15 mouse cellular contexts compared by ENCODE assay signal in genomic region chr3:97990576-97990975, GRCm38 (mm10). TPM values are rescaled to one million over a fixed set of nuclear protein-coding genes. Genes with fewer than 3 reads are reported as not detected.
DNase-seq lines count a peak whose midpoint lies in the region.
"Had no signal": no experiment of that assay in that cellular context is flagged by ENCODE, and none has a peak within 500 bp of the region (broad histone marks: within the 10 kb centered on the region; RNA-seq: fewer than 3 reads in every experiment).

No protein-coding gene starts in this region.

- DNase-seq in adrenal gland, postnatal 10 days: peak; percentile 49
- DNase-seq in adrenal gland, adult 8-10 months: no peak
- peak; percentile 28 for DNase-seq in heart, postnatal 4 days
- no peak for DNase-seq in heart, postnatal 25 days (ENCODE audit: low spot score)
- peak; percentile 14 for DNase-seq in left cerebral cortex, postnatal 4 days
- DNase-seq in left cerebral cortex, adult 11 months (ENCODE audit: low spot score): no peak
- DNase-seq in lung, postnatal 10 days: peak; percentile 27
- no peak for DNase-seq in lung, postnatal 14 days
- DNase-seq: adrenal gland, postnatal 36 days; B cell, adult 2 months; cerebellum, adult 2 months; forebrain, postnatal 0 days; gastrocnemius, postnatal 14 days; heart, adult 2 months; heart, postnatal 14 days had no signal

- intact Hi-C loops in heart, postnatal 25 days (cut with DNase I): no loop called here
- intact Hi-C loops in left cerebral cortex, postnatal 4 days (cut with DNase I): no loop called here

RNA-seq across cellular contexts. Expression of gene Notch2, which starts 22.8 kb away (rescaled TPM):
- total RNA-seq in adrenal gland, postnatal 10 days (2021): 10 to 100 TPM; 37.0 to 48.5 TPM
- 10 to 100 TPM; 73.6 to 99.3 (median 77.1) TPM for total RNA-seq in adrenal gland, adult 8-10 months (2022)
- total RNA-seq in heart, postnatal 4 days (2021): 10 to 100 TPM; 38.5 to 40.1 TPM
- 10 to 100 TPM; 19.3 to 19.5 TPM for total RNA-seq in heart, postnatal 25 days (2021)
- total RNA-seq in left cerebral cortex, postnatal 4 days (2021): 10 to 100 TPM; 22.4 to 24.4 TPM

Comparison
In these comparisons a context has a peak if more than half of its experiments do, and no peak if none do; other contexts are left out.
1. DNase-seq: peak in adrenal gland, postnatal 10 days (single experiment), heart, postnatal 4 days (single experiment), left cerebral cortex, postnatal 4 days (single experiment) and lung, postnatal 10 days (single experiment); none in adrenal gland, adult 8-10 months (single experiment), heart, postnatal 25 days (single experiment), left cerebral cortex, adult 11 months (single experiment) and lung, postnatal 14 days (single experiment).